Mouse (Mus musculus) ovary, adult 18-20 months (tissue): ENCODE results near the gene Calcb.
"Not testable (repeated sequence)": the region's sequence is repeated elsewhere in the genome, so short reads cannot be mapped to it uniquely, and the experiment has no call there.

Experiments used
- DNase-seq: peaks from one replicate; pipeline ENCODE4 v3.0.0; 2022; ENCODE audit warnings: low spot score, mixed read lengths

Calcb gene

DNA sequence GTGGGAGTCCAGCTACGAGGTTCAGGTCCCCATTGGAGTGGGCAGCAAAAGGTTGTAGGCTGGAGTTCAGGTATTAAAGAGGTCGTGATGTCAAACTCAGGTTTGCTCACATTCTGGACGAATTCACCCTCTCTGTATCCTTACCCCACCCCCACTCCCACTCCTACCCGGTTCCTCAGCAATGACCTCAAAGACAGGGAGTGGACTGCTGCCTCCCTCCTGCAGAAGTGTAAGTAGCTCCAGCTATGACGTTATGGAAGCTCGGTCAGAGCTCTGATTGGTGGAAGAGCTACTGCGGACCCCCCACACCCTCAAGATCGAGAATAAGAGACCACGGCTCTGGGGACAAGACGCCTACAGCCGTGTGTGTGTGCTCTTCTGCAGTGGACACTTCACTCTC is at the start of gene Calcb:
Gene Calcb (plus strand): TSS at position 344 of the 400 bp plus-strand sequence.
- DNase-seq: no peak

DNA sequence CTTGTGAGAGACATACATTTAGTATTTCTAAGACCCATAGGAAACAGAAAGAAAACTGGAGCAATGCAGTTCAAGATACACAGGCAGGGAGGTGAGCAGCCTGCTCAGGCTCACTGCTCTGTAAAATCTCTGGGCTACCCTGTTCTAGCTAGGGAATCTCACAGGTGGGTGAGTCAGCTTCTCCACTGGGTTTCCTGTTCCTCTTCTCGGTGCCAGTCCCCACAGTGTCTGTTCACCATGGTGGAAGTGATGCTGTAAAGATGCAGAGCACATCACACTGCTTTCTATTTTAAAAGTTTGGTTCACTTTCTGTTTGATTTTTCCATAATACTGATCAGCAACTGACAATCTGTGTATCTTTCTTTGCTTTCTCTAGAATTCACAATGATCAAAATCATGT is 47.0 kb upstream of the Calcb start:
- no peak for DNase-seq

DNA sequence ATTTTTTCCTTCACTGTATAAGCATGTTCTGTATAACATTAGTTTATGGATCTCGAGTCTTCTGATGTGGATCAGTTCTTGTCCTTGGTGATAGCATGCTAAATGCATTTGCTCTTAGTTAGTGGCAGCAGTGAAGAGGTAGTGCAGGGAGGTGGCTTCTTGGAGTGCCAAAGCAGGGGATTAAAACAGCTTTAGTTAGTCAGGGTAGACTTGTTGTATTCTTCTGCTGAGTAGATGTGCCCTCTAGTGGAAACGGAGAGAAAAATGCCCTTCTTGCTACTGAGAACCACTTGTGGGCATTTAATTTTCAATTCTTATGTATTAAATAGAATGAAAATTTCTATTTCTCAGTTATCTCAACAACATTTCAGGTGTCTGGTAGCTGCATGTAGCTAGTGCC is 45.7 kb upstream of the Calcb start:
- DNase-seq: no peak

DNA sequence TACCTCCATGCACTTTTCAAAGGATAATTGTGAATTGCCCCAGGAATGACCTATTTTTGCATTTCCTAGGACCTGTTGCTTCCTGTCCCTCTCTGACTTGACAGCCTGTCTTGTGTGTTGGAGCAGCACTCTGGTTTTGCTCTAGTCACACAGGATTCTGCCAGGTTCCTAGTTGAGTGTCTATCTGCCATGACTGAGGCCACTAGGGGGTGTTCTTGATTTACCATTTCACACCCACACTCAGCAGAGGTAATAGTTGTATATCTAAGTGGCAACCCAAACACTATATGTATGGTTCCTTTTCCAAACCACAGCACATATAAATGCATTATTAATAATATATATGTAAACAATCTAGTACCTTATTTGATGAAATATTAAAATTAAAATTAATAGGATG is 26.1 kb upstream of the Calcb start:
- no peak for DNase-seq

DNA sequence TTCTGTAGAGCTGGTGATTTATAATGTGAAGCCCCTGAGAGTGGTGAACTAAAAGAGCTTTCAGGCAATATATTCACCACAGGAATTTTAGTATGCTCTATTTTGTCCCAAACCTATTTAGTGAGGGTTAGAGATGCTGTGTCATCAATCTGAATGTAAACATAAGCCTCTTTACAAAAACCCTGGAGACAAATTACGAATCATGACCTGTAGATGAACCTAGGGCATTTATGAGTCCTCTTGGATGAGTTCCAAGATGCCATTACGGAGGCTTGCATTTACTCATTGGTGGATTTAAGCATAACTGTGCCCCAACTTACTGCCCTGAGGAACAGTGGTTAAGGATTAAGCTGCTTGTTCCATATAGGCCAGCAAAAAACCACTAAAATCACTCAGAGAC is 17.6 kb upstream of the Calcb start:
- no peak for DNase-seq

DNA sequence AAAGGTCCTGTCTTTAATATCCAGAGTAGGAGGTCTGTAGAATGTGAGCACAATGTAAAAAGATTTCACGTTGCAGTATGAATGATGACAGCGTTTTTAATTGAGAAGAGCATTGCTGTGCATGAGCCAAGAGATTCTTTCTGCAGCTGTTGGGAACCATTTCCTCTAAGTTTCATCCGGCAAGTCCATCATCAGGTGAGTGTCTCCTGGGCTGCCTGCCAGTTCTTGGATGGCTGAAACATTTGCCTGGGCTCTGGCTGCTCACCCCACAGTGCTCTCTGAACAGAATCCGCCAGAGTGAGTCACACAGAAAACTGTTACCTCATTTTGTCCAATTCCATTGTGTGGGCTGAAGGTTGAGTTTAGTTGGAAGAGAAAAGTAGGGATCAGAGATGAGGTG is 11.7 kb upstream of the Calcb start:
- DNase-seq: no peak

DNA sequence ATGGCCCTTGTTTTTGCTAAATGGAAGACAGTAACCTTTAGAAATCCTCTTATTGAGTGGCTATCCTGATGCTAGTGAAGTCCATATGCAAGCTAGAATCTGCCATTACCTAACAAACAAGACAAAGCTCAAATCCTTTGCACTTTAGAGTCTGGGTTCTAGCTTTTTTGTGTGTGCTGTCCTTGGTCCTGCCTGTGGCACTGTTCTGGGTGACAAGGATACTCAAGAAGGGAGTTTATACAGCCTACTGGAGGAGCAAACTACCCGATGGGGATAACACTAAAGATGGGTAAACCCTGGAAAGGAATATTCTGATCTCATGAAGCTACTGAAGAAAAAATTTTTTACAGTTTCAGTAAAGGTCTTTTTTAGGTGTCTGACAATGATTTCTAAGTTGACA is 11.0 kb upstream of the Calcb start:
- DNase-seq: no peak

DNA sequence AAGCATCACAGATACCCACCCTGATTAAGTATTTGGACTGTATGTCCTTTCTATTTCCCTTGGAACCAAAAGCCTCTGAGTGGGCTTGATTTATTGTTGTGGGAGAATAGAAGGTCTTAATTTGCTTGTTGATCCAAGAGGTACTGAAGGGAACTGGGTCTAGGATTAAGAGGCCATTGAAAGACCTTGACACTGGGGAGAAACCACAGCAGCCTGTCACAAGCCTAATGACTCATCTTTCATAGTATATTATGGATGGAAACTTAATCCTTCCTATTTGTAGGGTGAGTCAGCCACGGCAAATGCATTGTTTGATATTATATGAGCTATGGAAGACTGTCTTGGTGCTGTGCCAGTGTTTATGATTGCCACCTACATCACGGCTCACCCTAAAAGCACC is 8.0 kb upstream of the Calcb start:
- DNase-seq: no peak

DNA sequence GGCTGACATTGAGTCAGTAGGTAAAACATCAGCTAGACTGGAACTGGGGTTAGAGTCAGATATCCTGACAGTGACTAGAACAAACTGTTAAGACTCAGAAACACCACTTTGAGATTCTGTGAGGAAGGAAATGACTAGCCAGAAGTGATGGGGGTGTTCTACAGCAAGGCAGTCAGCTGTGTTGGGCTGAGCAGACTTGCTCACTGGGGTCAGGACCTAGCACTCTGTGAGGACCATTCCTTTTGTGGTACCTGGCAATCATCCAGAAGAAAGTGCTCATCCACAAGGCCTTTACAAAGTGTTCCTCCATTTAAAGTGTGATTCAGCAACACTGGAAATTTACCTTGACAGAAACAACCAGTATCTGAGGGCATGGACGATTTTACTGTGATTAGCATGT is 5.9 kb upstream of the Calcb start:
- DNase-seq: no peak

DNA sequence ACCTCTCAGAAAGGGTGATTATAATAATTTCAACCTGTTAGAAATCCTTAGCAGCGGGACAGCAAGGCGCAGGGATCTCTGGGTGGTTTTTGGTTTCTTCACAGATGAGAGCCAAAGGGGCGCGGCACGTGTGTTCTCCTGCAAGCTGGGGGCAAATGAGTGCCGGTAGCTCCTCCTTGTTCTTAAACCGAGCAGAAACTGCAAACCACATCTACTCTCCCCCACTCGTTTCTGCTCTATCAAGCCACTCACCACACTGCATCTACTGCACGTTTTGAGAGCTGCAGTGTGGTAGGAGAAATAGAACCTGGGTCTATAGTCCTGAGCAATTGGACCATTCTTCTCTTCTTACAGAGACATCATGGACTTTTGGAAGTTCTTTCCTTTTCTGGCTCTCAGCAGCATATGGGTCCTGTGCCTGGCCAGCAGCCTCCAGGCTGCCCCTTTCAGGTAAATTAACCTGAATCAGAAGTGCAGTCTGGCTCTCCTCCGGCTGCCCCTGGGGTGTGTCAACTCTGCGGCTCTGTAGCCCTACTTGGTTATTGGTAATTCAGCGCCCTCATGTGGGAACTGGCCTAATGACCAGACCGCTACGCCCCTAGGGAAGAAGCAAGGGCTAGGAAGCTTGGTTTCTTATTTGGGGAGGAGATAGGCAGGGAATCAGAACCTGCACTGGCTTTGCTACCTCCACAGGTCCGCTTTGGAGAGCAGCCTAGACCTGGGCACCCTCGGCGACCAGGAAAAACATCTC is 1.1 kb downstream of the Calcb start:
- DNase-seq: no peak

DNA sequence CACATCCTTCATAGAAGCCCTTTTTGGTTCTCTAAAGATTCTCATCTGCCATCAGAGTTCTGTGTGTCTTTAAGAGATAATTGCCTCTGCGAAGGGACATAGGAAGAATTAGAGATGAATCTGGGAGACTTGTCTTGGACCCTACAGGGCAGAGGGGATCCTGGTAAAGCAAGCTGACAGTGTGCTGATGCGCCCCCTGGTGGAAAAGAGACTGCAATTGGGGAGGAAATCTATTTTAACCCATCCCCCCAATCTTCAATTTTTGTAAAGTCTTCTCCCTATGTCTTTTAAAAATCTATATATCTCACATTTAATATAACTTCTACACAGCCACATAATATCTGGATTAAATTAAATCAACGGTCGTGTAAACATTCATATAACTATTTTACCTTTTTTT is 11.3 kb downstream of the Calcb start:
- DNase-seq: not testable (repeated sequence)

DNA sequence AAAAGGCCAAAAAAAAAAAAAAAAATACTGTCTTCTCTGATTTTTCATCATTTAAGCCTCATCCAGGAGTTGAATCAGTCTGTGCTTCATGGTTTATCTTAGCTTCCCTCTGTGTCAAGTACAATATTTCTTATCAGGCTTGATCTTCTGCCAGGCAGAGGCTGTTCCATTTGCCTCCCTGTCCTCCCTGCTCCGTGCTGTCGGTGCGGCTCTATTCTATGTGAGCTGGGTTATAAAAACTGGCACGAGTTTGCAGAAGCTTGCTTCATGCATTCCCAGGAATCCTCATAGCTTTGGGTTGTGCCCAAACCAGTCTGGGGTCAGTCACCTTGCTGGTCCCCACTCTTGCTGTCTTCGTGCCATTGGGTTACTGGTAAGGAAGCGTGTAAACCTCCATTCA is 12.7 kb downstream of the Calcb start:
- no peak for DNase-seq

DNA sequence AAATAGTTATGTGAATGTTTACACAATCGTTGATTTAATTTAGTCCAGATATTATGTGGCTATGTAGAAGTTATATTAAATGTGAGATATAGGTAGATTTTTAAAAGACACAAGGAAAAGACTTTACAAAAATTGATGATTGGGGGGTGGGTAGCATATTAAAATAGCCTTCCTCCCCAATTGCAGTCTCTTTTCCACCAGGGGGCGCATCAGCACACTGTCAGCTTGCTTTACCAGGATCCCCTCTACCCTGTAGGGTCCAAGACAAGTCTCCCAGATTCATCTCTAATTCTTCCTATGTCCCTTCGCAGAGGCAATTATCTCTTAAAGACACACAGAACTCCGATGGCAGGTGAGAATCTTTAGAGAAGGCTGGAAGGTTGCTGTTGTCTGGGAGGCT is 13.3 kb downstream of the Calcb start:
- DNase-seq: not testable (repeated sequence)

DNA sequence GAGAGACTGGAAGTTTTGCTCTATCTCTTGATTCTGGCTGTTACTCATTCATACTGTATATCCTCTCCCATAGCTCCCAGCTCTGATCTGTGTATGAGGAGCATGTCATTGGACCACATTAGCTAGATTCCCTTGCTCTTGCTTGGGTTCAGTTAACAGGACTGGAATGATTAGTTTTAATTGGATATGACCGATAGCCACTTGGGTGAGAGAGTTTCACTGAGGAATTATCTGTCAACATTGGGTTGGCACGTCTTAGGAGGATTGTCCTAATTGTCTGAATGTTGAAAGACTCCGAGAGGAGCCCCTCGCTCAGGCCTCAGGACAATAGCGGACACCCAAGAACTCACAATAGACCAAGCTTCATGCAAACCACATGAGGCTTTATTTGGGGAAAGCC is 17.8 kb downstream of the Calcb start:
- DNase-seq: no peak

DNA sequence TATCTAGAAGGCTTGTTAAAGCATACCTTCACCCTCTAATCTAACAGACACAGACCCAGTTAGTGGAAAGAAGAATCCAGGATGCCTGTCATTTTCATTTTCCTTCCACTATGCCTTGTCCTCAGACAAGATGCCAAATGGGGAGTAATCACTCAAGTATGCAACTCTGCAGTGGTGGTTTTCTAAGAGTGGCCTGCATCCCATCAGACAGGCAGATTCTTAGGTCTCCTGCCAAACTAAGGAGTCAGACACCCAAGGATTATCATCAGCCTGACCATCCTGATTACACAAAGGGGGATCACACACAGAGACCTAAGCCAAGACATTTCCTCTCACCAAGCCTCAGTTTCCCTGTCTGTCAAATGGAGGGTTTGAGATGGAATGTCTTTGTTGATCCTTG is 19.7 kb downstream of the Calcb start:
- no peak for DNase-seq

DNA sequence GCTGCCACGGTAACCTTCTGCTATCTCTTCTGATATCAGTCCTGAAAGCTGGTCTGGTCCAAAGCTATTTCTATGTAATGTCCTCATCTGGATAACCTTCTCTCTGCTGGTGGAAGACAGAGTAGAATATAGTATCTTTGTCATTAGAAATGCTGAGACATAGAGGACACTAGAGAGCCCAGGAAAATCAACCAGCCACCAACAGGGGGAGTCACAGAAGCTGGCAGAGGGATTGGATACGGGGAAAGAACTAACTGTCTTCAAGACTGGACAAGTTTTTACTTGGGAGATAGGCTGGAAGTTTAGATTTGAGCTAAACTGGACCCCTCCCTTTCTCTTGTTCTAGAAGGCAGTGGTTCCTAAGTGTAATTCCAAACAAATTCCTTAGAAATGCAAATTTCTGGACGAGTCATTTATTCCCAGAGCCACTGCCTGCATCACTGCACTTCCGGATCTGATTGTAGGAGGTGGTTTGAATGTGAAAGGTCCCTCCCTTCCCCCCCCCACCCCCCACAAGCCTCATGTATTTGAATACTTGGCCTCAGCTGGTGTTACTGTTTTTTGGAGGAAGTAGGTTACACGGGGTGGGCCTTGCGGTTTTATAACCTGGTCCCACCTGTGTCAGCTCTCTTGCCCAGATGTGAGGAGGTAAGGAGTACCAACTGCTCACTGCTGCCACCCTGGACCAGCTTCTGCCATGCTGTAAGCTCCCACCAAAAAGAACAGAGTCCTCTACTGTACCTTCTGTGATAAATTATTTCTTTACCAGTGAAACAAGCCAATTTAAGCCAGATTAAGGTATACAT is 22.1 kb downstream of the Calcb start:
- no peak for DNase-seq

DNA sequence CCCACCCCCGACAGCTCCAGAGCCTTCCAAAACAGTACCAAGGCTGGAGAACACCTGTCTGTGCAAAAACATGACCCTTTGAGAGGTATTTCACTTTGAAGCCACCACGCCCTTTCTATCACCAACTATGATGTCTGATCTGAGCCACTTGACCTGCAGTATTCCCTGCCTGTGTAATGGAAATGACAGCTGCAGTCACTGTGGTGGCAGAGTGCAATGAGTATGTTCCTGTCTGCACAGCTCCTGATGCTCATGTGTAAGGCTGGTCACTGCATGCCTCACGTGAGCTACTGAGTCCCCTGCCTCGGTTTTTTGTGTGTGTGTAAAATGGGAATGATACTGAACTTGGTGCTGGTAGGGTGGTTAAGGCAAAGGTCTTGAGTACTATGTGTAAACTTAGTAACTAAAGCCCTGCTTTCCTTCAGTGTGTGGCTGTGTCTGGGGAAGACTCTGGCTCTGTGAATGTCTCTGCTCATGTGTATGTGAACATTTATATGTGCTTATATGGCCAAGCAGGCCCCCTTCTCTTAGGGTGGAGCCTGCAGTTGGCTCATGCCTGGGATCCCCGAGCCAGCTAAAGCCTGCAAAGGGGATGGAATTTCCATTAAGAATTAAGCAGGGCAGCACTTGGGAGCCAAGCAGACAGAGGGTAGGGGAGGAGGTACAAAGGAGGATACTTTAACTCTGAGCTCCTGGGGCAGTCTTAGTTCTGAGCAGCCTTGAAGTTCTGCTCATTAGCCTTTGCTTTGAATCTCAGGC is 24.8 kb downstream of the Calcb start, which contains the start of gene Insc:
Gene Insc (plus strand): TSS at position 673 of the 759 bp plus-strand sequence.
- DNase-seq: no peak

DNA sequence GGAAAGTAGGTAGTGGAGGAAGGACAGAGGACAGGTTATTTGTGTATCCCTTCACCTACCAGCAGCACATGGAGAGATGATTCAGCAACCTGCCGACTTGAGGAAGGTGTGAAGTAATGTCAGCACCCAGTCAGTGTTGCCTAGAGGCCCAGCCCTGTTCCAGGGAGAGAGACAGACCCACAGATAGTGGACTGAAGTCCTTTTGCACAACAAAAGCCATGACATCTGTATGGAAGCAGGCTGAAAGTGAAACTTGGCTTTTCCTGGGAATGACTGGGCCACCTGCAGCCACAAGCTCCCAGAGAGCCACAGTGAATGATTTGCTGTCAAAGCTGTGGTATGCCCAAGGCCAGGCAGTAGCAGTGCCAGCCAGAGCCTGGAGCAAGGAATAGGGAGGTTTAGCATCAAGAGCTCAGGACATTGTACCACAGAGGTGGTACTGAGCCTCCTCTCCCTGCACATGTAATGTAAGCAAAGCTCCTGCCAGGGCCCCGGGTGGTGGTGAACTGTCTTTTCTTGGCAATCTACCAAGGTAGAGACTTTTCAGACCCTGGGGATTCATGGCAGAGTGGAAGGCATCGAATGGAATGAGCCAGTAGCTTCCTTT is 26.3 kb downstream of the Calcb start:
- no peak for DNase-seq

DNA sequence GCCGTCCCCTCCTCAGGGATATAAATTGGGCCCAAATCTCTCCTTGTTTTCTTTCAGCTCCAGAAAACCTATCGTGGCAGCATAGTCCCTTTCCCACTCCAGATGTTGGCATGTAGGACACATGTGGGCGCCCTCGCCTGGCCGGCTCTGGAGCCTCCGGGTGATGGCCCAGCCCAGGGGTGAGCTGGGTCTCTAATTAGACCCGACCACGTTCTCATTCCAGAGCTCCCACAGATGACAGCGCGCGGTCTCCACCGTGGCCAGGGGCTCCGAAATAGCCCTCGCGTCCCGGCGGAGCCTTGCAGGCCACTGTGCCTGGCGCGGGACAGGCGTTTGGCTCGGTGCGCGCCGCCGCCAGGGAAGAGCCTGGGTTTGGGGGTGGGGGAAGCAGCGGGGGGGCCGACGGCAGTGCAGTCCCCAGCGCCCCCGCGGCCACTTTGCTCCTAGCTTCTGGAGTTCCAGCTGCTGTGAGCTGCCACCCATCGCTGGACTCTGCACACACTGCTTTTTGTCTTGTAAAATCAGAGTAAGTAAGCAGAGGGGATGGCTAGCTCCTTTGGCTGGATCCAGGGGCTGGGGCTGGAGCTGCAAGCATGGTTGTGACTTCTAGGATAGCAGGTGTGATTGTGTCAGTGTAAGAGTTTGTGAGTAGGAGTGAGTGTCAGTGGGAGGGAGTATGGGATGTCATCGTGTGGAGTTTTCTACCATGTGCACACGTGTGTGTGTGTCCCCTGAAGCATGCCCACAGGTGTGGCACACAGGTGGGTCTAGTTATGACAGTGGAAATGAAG is 27.2 kb downstream of the Calcb start:
- DNase-seq: no peak

DNA sequence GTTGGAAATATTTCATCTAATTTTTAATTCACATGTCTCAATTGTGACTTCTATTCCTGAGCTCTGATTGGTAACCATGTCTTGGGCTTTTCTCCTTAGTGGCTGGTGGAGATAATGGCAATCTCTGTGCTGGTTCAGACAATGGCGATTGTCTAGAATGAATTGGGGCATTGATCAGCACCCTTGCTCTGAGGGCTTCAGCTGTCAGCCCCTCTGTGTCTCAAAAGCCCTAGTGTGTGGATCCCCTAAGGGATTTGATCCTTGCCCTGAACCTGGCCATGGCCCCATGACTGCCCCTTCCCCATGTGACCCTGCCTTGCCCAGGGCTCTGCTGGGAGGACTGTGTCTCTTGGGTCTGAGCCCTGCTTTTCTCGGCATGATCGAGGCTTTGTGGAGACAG is 29.2 kb downstream of the Calcb start:
- DNase-seq: no peak

DNA sequence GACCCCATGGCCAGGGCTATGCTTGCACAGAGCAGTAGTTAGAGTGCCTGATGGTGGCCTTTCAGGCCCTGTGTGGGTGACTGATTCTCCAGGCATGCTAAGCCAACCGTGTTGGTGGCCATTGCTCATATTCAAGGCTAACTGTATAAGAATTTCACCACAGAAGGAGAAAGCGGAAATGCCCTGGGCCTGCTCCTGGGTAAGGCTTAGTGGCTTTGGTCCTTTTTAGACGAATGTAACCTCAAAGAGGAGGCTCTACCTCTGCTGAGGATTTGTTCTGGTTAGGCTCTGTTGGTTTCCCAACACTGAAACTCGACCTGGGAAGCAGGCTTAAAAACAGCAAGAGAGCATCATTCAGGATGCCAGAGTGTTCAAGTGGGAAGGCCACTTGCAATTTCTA is 29.8 kb downstream of the Calcb start:
- no peak for DNase-seq

DNA sequence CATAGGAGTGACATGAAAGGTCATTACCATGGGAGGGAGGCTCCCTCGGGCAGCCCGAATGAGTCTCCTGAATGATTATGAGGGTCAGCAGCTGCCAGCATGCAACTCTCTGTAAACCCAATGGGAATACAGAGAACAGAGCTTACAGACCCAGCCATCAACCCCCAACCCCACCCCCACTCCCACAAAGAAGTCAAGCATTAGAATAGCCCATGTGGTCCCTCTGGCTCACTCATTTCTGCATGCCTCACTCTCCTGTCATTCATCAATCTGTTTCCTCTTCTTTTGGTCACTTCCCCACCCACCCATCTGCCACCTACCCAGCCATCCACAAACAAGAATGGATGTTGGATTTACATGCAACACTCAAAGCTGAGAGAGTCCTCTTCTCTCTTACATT is 35.0 kb downstream of the Calcb start:
- no peak for DNase-seq
